Mouse (Mus musculus): ENCODE measurements around the gene Ntpcr.

GRCm38 (mm10) chr8:125686221-125686865, 43.4 kb upstream of the Ntpcr start:
- TF ChIP-seq POLR2A (IDR thresholded peaks at IDR 0.05; ENCODE audit: borderline replicate concordance, extremely low read depth, insufficient read depth, insufficient read length, poor library complexity, severe bottlenecking) (no peak), CTCF (IDR thresholded peaks at IDR 0.05; ENCODE audit: borderline replicate concordance, extremely low read depth, insufficient read depth, insufficient read length) (no peak)

All from brain, embryonic 14.5 days (tissue).